Mouse (Mus musculus) kidney, adult 2 months (tissue): Measurements from ENCODE around the gene Bcr.

Source experiments
- CTCF ChIP-seq: fragments of 200-500 bp; conservative IDR thresholded peaks from 2 replicates; pipeline ENCODE4 v1.5.1; 2011; ENCODE audit warnings: low read depth, mild to moderate bottlenecking, control low read depth, low read length, moderate library complexity, mixed read lengths; ENCODE audit not compliant: insufficient read depth, insufficient read length
- POLR2A ChIP-seq: fragments of 200-500 bp; IDR thresholded peaks from one replicate; pipeline ENCODE4 v1.6.1; 2011; ENCODE audit warnings: low read depth, low read length, control low read depth

DNA sequence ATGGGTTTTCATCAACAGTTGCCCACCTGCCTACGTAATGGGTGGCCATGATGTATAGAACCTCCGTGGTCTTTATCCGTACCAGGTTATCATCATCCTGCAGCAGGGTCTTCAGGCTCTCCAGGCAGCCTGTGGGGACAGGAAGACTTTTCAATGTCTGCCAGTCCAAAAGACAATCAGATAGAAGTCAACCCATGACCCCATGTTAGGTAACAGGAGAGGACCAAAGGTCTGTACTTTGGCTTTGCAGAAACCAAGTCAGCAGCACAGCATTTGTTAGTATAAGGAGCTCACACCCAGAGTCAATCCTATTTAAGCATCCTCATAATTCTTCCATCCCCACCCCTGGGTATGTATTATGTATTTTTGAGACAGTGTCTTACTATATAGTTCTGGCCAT, 30.7 kb upstream of the Bcr start:
- TF ChIP-seq CTCF (no peak), POLR2A (no peak)
